Mouse (Mus musculus) embryonic facial prominence, embryonic 14.5 days (tissue): Measurements from ENCODE around the gene Mrpl9. TPM values are rescaled to one million over a fixed set of nuclear protein-coding genes. Genes with fewer than 3 reads are reported as not detected.

Source experiments
- ATAC-seq: fragments of 200-750 bp; cut with Nextera tagmentation; 2 replicates; pipeline ENCODE4 v1.8.0; 2017; ENCODE audit warnings: low read depth, moderate number of reproducible peaks, moderate TSS enrichment
- DNase-seq: peaks from one replicate; pipeline ENCODE4 v3.0.0-alpha.2; 2015; ENCODE audit warnings: low spot score
- H3K27ac ChIP-seq: fragments of 300-500 bp; sonication (generic); replicated peaks from 2 replicates; pipeline ENCODE4 v1.5.1; 2014; ENCODE audit warnings: low read depth, mild to moderate bottlenecking, low read length, moderate library complexity
- H3K27me3 ChIP-seq: fragments of 300-500 bp; sonication (generic); replicated peaks from 2 replicates; pipeline ENCODE4 v1.6.1; 2014; ENCODE audit warnings: low read length; ENCODE audit not compliant: control insufficient read depth, insufficient read depth
- H3K36me3 ChIP-seq: fragments of 300-500 bp; sonication (generic); 2 replicates; pipeline ENCODE4 v1.6.1; 2014; ENCODE audit warnings: low read length, mixed read lengths; ENCODE audit not compliant: control insufficient read depth, insufficient read depth
- H3K4me1 ChIP-seq: fragments of 300-500 bp; sonication (generic); 2 replicates; pipeline ENCODE4 v1.6.1; 2014; ENCODE audit warnings: antibody characterized with exemption, low read length; ENCODE audit not compliant: control insufficient read depth, insufficient read depth
- H3K4me2 ChIP-seq: fragments of 300-500 bp; sonication (generic); 2 replicates; pipeline ENCODE4 v1.6.1; 2014; ENCODE audit warnings: low read depth, mild to moderate bottlenecking, low read length, moderate library complexity, mixed read lengths
- H3K4me3 ChIP-seq: fragments of 300-500 bp; sonication (generic); 2 replicates; pipeline ENCODE4 v1.5.1; 2014; ENCODE audit warnings: low read depth, mild to moderate bottlenecking, low read length
- H3K9ac ChIP-seq: fragments of 300-500 bp; sonication (generic); 2 replicates; pipeline ENCODE4 v1.6.1; 2014; ENCODE audit warnings: low read depth, mild to moderate bottlenecking, low read length, moderate library complexity, mixed read lengths
- H3K9me3 ChIP-seq: fragments of 300-500 bp; sonication (generic); 2 replicates; pipeline ENCODE4 v1.6.1; 2016; ENCODE audit warnings: low read length; ENCODE audit not compliant: control insufficient read depth
- WGBS: fragments of 180-500 bp; shearing (Covaris S2); extraction: QIAGEN DNeasy Blood & Tissue Kit; methylation state at CpG from one replicate; pipeline ENCODE4 v1.1.7; 2014; 5-methylcytosine and 5-hydroxymethylcytosine counted together
- polyA plus RNA-seq: library from polyadenylated mRNA; unstranded; fragments of >200 nt; fragmentation: Nextera tagmentation; extraction: Ambion mirVana; gene quantifications from 2 replicates; pipeline ENCODE4 v1.2.1, GENCODE M21; 2014

The Mrpl9 gene
- polyA plus RNA-seq, 1 experiment from 2014 or later = 52.4 TPM

DNA sequence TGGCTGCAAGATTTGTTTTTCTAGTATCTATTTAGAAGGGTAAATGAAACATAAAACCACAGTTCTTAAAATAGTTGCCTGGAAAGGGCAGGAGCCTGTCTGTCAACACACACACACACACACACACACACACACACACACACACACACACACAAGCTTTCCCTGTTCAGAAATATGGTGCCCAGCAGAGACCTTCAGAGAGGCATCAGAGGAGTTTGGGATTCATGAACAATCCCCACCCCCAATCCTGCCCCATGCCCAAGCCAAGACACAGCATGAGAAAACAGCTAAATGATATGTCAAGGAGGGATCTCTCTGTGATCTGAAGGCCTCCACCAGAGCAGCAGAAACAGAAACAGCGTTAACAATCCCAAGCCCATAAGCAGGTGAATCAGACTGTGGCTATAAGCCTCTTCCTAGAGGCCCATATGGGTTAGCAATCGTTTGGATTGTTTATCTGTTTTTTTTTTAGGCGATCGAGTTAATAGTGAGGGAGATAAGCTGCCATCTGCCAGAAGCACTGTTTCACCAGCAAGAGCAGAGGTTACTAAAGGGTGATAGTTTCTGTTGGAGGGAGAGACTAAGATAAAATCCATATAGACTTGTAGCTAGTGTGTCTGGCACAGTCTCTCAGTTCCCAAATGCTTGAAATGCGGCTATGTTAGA is 30.6 kb downstream of the Mrpl9 start:
- H3K4me3 ChIP-seq = no peak overlapping the region
- H3K9me3 ChIP-seq = no peaks in the 10 kb centered on the region
- no peak overlapping the region for H3K4me2 ChIP-seq
- 77% methylated on average over 5 of the region's 5 CpGs for WGBS
- ATAC-seq (no peak), DNase-seq (no peak)
- H3K27ac ChIP-seq = no peak overlapping the region
- H3K9ac ChIP-seq = no peak overlapping the region
- peaks cover 4% of the 10 kb centered on the region; the same call in 1 of the 2 replicates for H3K4me1 ChIP-seq
- H3K36me3 ChIP-seq = no peaks in the 10 kb centered on the region
- H3K27me3 ChIP-seq = no peaks in the 10 kb centered on the region

DNA sequence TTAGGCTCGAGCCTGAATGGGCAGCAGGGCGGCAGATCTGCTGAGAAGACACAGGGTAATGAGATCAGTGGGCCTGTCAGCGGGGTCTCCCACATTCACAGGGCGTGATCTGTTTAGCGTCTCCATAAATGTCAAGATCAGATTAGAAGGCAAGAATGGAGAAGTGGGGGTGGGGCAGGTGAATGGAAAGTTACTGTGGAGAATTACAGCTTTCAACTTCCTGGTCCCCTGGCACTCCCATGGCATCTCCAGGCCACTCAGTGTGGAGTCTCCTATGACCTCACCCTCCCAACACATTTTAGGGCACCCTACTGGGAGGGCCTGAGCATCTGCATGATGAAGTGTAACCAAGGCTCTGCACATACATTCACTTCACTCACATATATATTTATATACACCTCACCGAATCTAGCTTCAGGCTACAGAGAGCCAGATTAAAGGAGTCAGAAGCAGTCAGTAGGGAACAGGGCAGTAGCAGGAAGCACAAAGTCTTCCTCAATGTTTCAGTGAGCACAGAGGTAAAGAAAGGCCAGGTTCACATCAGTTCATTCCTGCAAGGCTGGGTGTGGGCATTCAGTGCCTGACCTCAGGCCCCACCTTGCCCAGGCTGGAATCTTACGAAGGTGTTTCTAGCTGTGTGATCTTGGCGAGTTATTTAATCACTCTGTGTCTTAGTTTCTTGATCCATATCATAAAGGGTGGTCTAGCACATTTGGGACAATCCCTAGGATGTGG is 33.4 kb downstream of the Mrpl9 start:
- H3K27ac ChIP-seq = no peak overlapping the region
- H3K9ac ChIP-seq = no peak overlapping the region
- H3K4me1 ChIP-seq = peaks cover 4% of the 10 kb centered on the region; the same call in 1 of the 2 replicates
- H3K9me3 ChIP-seq = no peaks in the 10 kb centered on the region
- H3K27me3 ChIP-seq = peaks cover 11% of the 10 kb centered on the region; the same call in 1 of the 2 replicates
- 69% methylated on average over 8 of the region's 8 CpGs for WGBS
- no peak for ATAC-seq
- H3K4me2 ChIP-seq = no peak overlapping the region
- no peak overlapping the region for H3K4me3 ChIP-seq
- DNase-seq = no peak
- no peaks in the 10 kb centered on the region for H3K36me3 ChIP-seq

DNA sequence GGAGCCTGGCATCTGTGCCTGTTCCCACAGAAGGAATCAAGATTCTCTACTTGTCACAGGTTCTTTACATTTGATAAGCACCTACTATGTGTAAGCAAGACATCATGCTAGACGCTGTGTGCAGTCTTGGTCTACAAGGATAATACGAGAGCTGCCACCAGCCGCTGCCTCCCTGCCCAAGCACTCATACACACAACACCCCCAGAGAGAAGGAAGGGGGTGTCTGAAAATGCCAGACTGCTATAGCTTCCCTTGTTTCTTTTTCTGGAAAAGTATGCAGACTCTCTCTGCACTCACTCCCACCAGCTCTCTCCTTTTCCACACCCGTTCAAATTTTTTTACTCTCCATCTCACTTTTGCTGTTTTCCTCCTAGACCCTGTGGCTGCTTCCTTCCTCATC is 34.3 kb downstream of the Mrpl9 start:
- H3K9me3 ChIP-seq = no peaks in the 10 kb centered on the region
- no peak overlapping the region for H3K9ac ChIP-seq
- H3K4me2 ChIP-seq = no peak overlapping the region
- 49% methylated on average over 4 of the region's 4 CpGs for WGBS
- no peak overlapping the region for H3K27ac ChIP-seq
- DNase-seq = no peak
- no peaks in the 10 kb centered on the region for H3K36me3 ChIP-seq
- ATAC-seq = no peak
- H3K4me3 ChIP-seq = no peak overlapping the region
- peaks cover 3% of the 10 kb centered on the region; the same call in 1 of the 2 replicates for H3K4me1 ChIP-seq
- peaks cover 11% of the 10 kb centered on the region; the same call in 1 of the 2 replicates for H3K27me3 ChIP-seq

DNA sequence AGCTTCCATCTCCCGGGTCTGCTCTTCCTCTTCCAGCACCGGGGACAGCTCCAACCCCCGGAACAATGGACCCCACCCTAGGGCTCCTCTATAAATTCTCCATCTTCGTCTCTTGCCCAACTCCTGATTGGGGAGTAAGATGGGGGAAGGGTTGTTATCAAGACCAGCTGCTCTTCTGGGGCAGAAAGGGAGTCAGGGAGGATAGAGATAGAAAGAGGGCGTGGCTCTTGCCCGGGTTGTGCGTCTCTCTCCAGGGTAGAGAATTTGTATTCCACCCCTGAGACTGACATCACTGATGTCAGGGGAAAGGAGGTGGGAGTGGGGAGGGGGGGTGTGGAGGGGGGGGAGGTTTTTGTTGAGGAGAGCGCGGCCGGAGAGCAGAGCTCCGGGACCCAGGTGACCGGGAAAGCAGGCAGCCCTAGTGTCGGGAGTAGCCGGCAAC is 34.9 kb downstream of the Mrpl9 start, which contains the start of gene Celf3:
Celf3 (plus strand) TSS at position 315 of the 442 bp plus-strand sequence.
- 2% methylated on average over 7 of the region's 14 CpGs for WGBS
- H3K4me1 ChIP-seq = no peaks in the 10 kb centered on the region; the same call in 1 of the 2 replicates
- H3K9me3 ChIP-seq = no peaks in the 10 kb centered on the region
- peak within 1 kb of the TSS; percentile 45; the same call in 1 of the 2 replicates for H3K4me2 ChIP-seq
- no peaks in the 10 kb centered on the region for H3K36me3 ChIP-seq
- no peak within 1 kb of the TSS for H3K27ac ChIP-seq
- H3K4me3 ChIP-seq = peak within 1 kb of the TSS; percentile 4; the same call in 1 of the 2 replicates
- DNase-seq = peak; percentile 74
- peaks cover 11% of the 10 kb centered on the region; the same call in 1 of the 2 replicates for H3K27me3 ChIP-seq
- H3K9ac ChIP-seq = peak within 1 kb of the TSS; percentile 41; the same call in 1 of the 2 replicates
- ATAC-seq = peak; percentile 77

DNA sequence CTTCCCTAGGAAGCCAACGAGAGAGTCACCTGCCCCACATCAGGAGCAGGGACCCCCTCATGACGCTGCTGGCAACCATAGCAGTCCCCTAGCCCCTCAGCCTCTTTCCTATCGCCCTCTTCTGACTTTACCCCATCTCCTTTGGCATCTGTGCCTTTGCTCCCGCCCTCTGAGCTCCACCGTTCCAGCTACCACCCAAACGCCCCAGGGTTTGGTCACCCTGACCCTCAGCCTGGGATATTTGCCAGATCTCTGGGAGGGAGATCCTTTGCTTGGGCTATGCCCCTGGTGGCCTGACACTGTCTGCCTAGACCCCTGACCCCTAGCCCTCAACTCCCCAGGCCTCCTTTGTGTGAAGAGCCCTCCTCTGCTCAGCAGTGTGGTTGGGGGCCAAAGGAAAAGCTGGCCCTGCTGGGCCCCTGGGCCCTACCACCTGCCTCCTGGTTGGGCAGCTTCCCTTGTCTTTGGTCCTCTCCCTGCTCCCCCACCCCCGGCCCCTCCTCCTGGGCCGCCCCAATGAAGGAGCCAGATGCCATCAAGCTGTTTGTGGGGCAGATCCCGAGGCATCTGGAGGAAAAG is 35.6 kb downstream of the Mrpl9 start:
- Histone ChIP-seq H3K9ac (peak overlapping the region; percentile 41; the same call in 1 of the 2 replicates), H3K36me3 (no peaks in the 10 kb centered on the region), H3K27me3 (peaks cover 11% of the 10 kb centered on the region; the same call in 1 of the 2 replicates), H3K9me3 (no peaks in the 10 kb centered on the region), H3K4me2 (peak overlapping the region; percentile 45; the same call in 1 of the 2 replicates), H3K4me3 (peak overlapping the region; percentile 4; the same call in 1 of the 2 replicates), H3K4me1 (no peaks in the 10 kb centered on the region; the same call in 1 of the 2 replicates), H3K27ac (no peak overlapping the region)
- DNase-seq (no peak), ATAC-seq (no peak; the same call in 1 of the 2 replicates)
- WGBS = 10% methylated on average over 7 of the region's 9 CpGs

DNA sequence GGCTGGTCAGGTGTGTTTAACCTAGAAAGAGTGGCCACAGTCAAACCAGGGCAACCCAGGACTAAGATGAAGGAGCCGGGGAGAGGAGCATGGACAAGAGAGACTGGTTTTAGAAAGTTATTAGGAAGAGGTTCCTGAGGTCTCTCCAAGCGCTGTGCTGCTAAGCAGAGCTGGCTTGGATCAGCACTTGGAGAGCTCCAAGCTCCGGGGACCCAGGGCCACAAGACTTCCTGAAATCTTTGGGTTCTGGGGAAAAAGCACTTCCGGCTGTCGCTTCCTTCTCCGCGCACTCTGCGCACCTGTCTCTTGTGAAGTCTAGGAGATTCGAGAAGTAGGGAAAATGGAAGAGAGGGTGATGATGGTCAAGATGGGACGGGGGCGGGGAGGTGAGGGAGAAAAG is 36.4 kb downstream of the Mrpl9 start:
- Histone ChIP-seq H3K4me1 (no peaks in the 10 kb centered on the region; the same call in 1 of the 2 replicates), H3K27me3 (peaks cover 11% of the 10 kb centered on the region; the same call in 1 of the 2 replicates), H3K27ac (no peak overlapping the region), H3K9ac (no peak overlapping the region; the same call in 1 of the 2 replicates), H3K4me3 (peak overlapping the region; percentile 14), H3K9me3 (no peaks in the 10 kb centered on the region), H3K4me2 (peak overlapping the region; percentile 45), H3K36me3 (no peaks in the 10 kb centered on the region)
- DNase-seq (peak; percentile 63), ATAC-seq (no peak)
- 2% methylated on average over 11 of the region's 11 CpGs for WGBS

DNA sequence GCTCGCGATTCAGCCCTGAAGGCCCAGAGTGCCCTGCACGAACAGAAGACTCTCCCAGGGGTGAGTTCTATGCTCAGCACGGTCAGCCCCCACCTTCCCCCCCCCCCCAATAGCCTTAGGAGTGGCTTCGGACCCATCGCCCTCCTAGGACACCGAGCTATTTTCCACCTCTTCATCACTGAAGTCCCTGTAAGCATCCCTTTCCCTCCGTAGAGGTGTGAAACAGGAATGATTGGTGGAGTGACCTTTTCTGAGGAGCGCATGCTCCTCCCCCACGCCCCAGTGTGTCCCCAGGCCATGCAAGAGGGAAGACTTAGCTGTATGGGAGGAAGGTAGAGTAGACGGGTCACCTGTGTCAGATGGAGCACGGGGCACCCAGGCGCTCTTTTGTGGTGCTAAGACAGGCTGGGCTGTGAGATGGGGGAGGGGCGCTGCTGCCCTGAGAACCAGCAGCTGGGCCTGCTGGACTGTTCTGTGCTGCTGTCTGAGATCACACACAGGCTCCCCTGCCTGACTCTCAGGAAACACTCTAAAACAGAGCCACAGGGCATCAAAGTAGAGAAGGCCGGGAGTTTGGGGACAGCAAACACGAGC is 37.3 kb downstream of the Mrpl9 start, which contains the start of gene Riiad1:
Riiad1 (minus strand) TSS at position 51 of the 594 bp plus-strand sequence.
- 12% methylated on average over 14 of the region's 16 CpGs for WGBS

DNA sequence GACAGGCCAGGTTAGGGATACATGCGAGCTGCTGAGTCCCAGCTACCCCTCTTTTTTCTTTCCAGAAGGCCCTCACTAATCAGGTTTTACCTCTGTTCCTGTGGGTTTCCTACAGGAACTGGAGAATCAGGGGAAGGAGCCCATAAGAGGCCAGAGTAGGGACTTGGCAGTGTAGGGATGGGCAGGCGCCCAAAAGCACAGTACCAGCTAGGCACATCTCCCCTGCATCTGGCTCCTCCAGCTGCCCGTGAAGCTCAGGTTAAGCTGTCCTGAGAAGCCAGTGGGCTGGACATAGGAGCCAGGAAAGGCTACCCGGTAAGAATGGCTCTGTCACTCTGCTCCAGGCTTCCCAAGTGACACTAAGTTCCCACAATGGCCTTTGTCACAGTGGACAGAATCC is 38.3 kb downstream of the Mrpl9 start:
- Histone ChIP-seq H3K4me1 (no peaks in the 10 kb centered on the region; the same call in 1 of the 2 replicates), H3K9me3 (no peaks in the 10 kb centered on the region), H3K4me2 (no peak overlapping the region), H3K36me3 (no peaks in the 10 kb centered on the region), H3K27me3 (peaks cover 11% of the 10 kb centered on the region; the same call in 1 of the 2 replicates), H3K4me3 (no peak overlapping the region), H3K27ac (no peak overlapping the region), H3K9ac (no peak overlapping the region)
- DNase-seq = no peak
- no peak for ATAC-seq
- 69% methylated on average over 4 of the region's 4 CpGs for WGBS

More for the DNA sequence above, 37.3 kb downstream of the Mrpl9 start, which contains the start of gene Riiad1:
- Histone ChIP-seq H3K27ac (no peak within 1 kb of the TSS), H3K4me1 (no peaks in the 10 kb centered on the region; the same call in 1 of the 2 replicates), H3K4me2 (peak within 1 kb of the TSS; percentile 45), H3K9me3 (no peaks in the 10 kb centered on the region), H3K36me3 (no peaks in the 10 kb centered on the region), H3K9ac (no peak within 1 kb of the TSS; the same call in 1 of the 2 replicates), H3K27me3 (peaks cover 11% of the 10 kb centered on the region; the same call in 1 of the 2 replicates), H3K4me3 (peak within 1 kb of the TSS; percentile 14)
- ATAC-seq (no peak), DNase-seq (no peak)
